Mouse (Mus musculus): ENCODE data around the gene Cep170b.

The Cep170b gene

DNA sequence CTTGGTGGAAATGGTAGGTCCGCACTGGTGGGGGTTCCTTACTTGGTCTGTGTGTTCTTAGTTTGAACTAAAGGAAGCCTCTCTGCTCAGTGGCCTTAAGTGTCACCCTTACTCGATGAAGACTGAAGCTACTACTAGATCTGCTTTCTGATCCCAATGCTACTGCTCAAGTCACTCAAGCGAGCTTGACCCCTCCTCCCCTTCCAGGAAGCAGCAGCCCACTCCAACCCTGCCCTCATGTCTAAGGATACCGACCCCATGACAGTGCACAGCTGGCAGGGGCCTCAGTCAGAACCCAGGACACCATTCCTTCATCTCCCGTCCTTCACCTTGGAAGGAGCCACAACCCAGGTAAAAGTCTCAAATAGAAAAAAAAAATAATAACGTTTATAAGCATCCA lies at the start of gene Cep170b:
Gene Cep170b (plus strand): TSS at position 240 of the 400 bp plus-strand sequence.
- DNase-seq = no peak

GRCm38 (mm10) chr12:112670718-112671393 lies 49.4 kb upstream of the Cep170b start:
- peak; percentile 28 for DNase-seq

DNA sequence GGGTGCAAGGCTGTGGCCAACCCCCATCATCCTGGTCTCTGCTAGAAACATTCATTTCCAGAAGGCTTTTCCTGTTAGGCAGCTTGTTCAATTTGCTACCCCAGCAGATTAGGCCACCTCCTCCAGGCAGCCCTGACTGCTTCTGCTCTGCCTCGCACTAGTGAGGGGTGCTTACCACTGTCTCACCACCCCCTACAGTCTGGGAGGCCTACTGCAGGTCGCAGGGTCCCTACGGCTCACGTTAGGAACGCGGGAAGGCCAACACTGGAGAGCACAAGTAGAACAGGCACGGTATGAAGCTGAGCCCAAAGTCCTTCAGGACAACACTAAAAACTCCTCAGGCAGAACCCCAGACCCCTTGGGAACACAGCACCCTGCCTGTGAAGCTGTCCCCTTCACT lies 48.4 kb upstream of the Cep170b start:
- no peak for DNase-seq

DNA sequence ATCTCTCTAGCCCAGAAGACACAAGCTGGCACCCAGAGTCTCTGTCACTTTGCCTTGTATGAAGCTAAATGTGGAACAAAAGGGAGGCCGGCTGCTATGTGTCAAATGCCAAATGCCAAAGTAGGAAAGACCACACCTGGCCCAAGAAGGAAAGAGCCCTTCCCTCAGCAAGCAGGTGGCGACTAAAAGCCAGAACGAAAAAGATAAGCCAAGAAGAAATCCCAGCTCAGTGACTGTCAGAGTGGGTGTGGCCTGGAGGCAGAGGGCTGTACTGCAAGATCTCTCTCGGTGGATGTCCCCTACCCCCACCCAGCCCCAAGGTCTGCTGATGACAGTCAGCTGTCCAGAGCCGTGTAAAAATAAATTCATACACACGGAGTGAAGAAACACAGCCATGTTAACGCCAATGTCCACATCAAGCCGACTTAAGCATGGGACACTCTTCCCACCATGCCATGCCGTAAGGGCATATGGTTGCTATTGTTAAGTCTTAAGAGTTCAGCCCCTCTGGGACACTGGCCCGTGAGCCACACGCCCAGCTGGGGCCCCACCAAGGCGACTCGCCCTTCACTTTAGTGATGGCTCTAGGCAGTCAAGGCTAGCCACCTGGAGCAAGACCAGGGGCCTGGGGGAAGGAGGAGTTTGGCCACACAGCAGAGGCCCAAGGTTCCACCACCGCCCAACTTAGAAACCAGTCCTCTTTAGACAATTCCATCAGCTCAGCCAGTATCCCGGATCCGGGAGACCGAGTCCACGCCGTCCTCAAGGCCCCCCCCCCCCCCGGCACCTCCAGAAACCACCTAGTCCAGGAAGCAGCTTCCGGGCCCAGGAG lies 47.3 kb upstream of the Cep170b start:
- peak; percentile 34 for DNase-seq

DNA sequence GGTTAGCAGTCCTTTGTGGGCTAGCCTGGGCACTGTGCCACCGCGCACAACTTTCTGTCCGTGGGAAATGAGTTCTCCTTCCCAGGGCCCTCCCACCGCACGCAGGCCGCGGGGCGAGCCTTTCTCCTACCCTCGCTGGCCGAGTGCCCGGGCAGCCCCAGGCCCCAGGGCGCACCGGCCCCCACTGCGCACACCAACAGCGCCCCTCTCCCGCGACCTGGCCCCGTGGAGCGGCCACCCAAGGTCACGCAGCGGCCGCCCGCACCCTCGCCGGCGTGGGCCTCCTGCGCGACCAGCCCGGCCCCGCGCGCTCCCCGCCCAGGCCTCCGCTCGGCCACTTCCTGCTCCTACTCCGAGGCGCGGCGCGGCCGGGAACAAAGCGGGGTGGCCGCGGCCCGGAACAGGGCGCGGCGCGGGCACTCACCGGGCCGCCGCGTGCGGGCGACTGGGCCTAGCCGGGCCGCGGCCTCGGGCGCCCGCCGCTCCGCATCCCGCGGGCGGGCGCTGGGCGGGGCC lies 46.6 kb upstream of the Cep170b start:
- DNase-seq = peak; percentile 52

- peak; percentile 50 for DNase-seq
Observed at GRCm38 (mm10) chr12:112674132-112675011, 45.9 kb upstream of the Cep170b start, which contains the start of gene Akt1. Akt1 (minus strand) TSS chr12:112674884.

- DNase-seq = peak; percentile 88
Observed at GRCm38 (mm10) chr12:112675245-112676035, 44.8 kb upstream of the Cep170b start.

DNA sequence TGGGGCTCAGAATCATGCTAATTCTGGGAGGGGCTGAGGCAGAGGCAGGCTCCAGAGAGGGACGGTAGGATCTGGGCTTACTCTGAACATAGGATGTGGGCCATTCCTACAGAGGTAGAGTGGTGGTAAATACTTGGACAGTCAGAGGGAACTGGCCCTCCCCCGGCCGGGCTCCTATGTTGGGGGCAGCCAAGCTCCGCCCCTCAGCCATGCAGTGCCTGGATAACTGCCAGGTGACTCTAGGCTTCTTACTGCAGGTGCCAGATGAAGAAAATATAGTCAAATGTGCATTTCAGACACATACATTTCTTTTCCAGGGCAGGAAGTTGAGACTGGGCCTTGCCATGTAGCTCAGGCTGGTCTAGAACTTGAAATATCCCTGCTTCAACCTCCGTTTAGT lies 43.2 kb upstream of the Cep170b start:
- DNase-seq = no peak

DNA sequence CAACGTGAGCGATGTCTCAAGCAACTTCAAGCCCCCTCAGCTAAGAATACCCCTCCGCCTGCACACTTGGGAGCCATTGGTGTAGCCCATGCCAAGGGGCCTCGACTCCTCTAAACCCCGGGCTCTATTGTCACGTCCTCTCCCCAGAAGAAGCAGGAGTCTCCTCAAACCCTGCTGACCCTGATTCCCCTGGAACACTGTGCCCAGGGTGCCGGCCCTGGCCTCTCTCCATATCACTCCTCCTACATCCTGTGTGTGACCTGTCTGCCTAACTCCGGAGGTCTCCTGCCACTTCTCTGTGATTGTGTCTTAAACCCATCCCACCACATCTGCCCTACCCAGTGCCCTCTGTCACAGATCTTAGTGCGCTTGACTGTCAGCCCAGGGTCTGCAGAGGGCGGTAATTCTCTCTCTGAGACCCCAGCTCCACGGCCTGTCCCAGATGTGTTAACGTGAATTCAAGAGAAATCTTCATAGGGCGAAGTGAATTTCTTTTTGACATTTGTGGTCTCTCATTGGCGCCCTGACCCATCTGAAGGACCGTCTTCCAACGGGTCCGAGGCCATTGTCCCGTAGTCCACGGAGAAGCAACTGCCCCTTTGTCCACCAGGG lies 42.2 kb upstream of the Cep170b start:
- no peak for DNase-seq

- peak; percentile 75 for DNase-seq
Observed at GRCm38 (mm10) chr12:112678555-112679026, 41.7 kb upstream of the Cep170b start, which contains the start of gene Zbtb42. Zbtb42 (plus strand) TSS chr12:112678828.

DNA sequence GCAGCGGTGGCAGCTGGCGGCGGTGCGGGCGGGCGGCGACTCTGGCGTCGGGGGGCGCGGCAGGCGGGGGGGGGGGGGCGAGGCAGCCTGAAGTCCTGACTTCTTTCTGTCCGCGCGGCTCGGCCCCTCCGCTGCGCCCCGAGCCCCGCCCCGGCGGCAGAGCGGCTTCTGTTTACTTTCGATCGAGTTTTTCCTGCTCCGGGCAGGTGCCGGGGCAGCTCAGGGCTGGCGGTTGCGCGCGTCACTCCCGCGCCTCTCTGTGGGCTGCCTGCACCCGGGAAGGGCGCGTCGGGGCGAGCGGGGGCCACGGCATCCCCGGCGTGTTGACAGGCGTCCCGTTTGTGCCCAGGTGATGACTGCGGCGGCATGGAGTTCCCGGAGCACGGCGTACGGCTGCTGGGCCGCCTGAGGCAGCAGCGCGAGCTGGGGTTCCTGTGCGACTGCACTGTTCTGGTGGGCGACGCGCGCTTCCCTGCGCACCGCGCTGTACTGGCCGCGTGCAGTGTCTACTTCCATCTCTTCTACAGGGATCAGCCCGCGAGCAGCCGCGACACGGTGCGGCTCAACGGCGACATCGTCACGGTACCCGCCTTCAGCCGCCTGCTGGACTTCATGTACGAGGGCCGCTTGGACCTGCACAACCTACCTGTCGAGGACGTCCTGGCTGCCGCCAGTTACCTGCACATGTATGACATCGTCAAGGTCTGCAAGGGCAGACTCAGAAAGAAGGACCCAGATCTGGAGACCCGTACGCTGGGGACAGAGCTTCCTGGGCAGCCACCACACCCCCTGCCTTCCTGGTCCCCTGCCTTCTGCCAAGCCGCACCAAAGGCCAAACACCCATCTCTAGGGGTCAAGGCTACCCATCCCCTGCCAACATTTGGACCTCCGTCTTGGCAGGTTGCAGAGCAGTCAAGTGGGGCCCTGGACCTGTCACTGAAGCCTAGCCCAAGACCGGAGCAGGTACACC lies 40.9 kb upstream of the Cep170b start:
- peak; percentile 66 for DNase-seq

- DNase-seq = no peak
Observed at GRCm38 (mm10) chr12:112683351-112683750, 36.9 kb upstream of the Cep170b start.

- no peak for DNase-seq
Observed at GRCm38 (mm10) chr12:112688458-112688857, 31.8 kb upstream of the Cep170b start.

DNA sequence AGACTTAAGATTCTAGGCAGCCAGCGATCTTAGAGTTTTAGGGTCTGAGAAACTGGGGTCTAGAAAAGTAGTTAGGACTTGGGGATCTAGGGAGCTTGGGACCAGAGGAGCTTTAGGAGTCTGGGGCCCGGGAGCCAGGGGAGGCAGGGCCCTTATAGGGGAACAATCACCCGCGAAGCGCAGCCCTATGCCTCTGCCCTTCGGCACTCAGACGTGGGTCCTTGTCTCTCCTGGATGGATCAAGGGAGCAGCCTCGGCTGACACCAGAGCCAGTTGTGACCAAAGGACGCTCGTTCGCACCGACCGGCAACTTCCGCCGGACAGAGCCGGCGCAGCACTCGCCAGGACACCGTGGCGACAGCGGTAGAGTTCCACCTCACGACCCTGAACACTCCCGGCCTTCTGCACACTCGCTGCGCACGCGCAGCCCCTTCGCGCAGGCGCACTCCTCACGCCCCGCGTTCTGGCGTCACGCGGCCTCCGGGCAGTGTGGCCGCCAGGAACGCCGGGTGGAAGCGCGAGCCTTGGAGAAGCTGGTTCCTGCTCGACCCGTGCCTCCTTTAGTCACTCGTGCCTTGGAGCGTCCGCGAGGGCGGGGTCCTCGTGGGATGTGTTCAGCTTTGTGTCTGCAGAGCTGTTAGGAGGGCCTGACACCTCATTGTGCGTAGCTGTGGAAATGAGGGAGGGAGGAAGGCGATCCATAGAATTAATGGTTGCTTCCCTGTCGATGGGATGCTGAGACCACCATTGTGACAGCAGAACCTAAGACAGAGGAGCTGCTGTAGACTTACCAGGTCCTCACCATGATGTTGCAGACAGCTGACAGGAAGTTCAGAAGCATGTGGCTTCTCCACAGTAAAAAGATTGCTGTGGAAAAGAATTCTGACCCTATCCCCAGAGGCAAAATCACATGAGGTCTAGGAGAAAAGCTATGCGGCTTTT lies 26.8 kb upstream of the Cep170b start:
- peak; percentile 96 for DNase-seq

GRCm38 (mm10) chr12:112694127-112694475 lies 26.2 kb upstream of the Cep170b start:
- DNase-seq = no peak

GRCm38 (mm10) chr12:112696806-112697425 lies 23.3 kb upstream of the Cep170b start:
- DNase-seq = no peak

- DNase-seq = no peak
Observed at GRCm38 (mm10) chr12:112700522-112700921, 19.7 kb upstream of the Cep170b start.
